Mouse (Mus musculus) testis, adult 2 months (tissue): Measurements from ENCODE around the gene Slc38a1. TPM values are rescaled to one million over a fixed set of nuclear protein-coding genes. Genes with fewer than 3 reads are reported as not detected.

Experiments used
- H3K27ac ChIP-seq: fragments of 200-500 bp; 2 replicates; pipeline ENCODE4 v1.5.1; 2012; ENCODE audit warnings: low read depth, low read length; ENCODE audit not compliant: control insufficient read depth, insufficient read depth
- H3K27me3 ChIP-seq: fragments of 200-500 bp; 2 replicates; pipeline ENCODE4 v1.6.1; 2012; ENCODE audit warnings: mild to moderate bottlenecking, low read length, moderate library complexity; ENCODE audit not compliant: control insufficient read depth, insufficient read depth
- H3K36me3 ChIP-seq: fragments of 200-500 bp; 2 replicates; pipeline ENCODE4 v1.6.1; 2012; ENCODE audit warnings: mild to moderate bottlenecking, low read length; ENCODE audit not compliant: control insufficient read depth, insufficient read depth
- H3K4me1 ChIP-seq: fragments of 200-500 bp; 2 replicates; pipeline ENCODE4 v1.6.1; 2012; ENCODE audit warnings: low read length; ENCODE audit not compliant: control insufficient read depth, insufficient read depth
- H3K4me3 ChIP-seq: fragments of 200-500 bp; 2 replicates; pipeline ENCODE4 v1.5.1; 2012; ENCODE audit warnings: low read depth, mild to moderate bottlenecking, low read length, moderate library complexity, mixed read lengths; ENCODE audit not compliant: control insufficient read depth
- CTCF ChIP-seq: fragments of 200-500 bp; IDR thresholded peaks from 2 replicates; pipeline ENCODE4 v1.5.1; 2012; ENCODE audit warnings: low read depth, mild to moderate bottlenecking, inconsistent platforms, low read length, moderate library complexity; ENCODE audit not compliant: control insufficient read depth, insufficient read depth, insufficient replicate concordance
- POLR2A ChIP-seq: fragments of 200-500 bp; IDR thresholded peaks from 2 replicates; pipeline ENCODE4 v1.6.1; 2012; ENCODE audit warnings: low read depth, mild to moderate bottlenecking, inconsistent platforms, low read length, moderate library complexity; ENCODE audit not compliant: control insufficient read depth
- polyA plus RNA-seq: library from polyadenylated mRNA; depleted of rRNA; stranded (reverse); fragments of >200 nt; gene quantifications from 2 replicates; pipeline ENCODE4 v1.2.3, GENCODE M21; 2012

The Slc38a1 gene
- polyA plus RNA-seq, 1 experiment, result 2.1 TPM

- Histone ChIP-seq H3K4me1 (peaks cover 6% of the 10 kb centered on the region), H3K27ac (no peak overlapping the region; the same call in 1 of the 2 replicates), H3K27me3 (no peaks in the 10 kb centered on the region), H3K4me3 (no peak overlapping the region), H3K36me3 (no peaks in the 10 kb centered on the region)
- TF ChIP-seq POLR2A, result no peak
- no peak for TF ChIP-seq CTCF
These were observed 74.3 kb downstream of the Slc38a1 start for GRCm38 (mm10) chr15:96568271-96568982.

GRCm38 (mm10) chr15:96566850-96567271, 75.9 kb downstream of the Slc38a1 start:
- TF ChIP-seq POLR2A (no peak), CTCF (no peak)
- H3K27ac ChIP-seq, result no peak overlapping the region

GRCm38 (mm10) chr15:96563852-96564251, 78.9 kb downstream of the Slc38a1 start:
- H3K27ac ChIP-seq, result no peak overlapping the region
- H3K4me3 ChIP-seq, result no peak overlapping the region
- H3K27me3 ChIP-seq, result no peaks in the 10 kb centered on the region
- TF ChIP-seq CTCF, result no peak
- TF ChIP-seq POLR2A, result no peak
- no peaks in the 10 kb centered on the region for H3K36me3 ChIP-seq
- peaks cover 6% of the 10 kb centered on the region for H3K4me1 ChIP-seq

More at GRCm38 (mm10) chr15:96566850-96567271, 75.9 kb downstream of the Slc38a1 start:
- H3K4me3 ChIP-seq, result peak overlapping the region; percentile 63
- H3K27me3 ChIP-seq, result no peaks in the 10 kb centered on the region
- no peaks in the 10 kb centered on the region for H3K36me3 ChIP-seq
- peaks cover 6% of the 10 kb centered on the region for H3K4me1 ChIP-seq

- no peak for TF ChIP-seq POLR2A
- no peak for TF ChIP-seq CTCF
These were observed 80.2 kb downstream of the Slc38a1 start for GRCm38 (mm10) chr15:96562521-96562920.

GRCm38 (mm10) chr15:96560576-96561298, 82.0 kb downstream of the Slc38a1 start:
- Histone ChIP-seq H3K4me1 (no peaks in the 10 kb centered on the region), H3K27ac (no peak overlapping the region), H3K27me3 (no peaks in the 10 kb centered on the region), H3K4me3 (no peak overlapping the region), H3K36me3 (no peaks in the 10 kb centered on the region)
- TF ChIP-seq CTCF, result no peak
- no peak for TF ChIP-seq POLR2A

More at GRCm38 (mm10) chr15:96562521-96562920, 80.2 kb downstream of the Slc38a1 start:
- Histone ChIP-seq H3K4me3 (no peak overlapping the region), H3K36me3 (no peaks in the 10 kb centered on the region), H3K27ac (no peak overlapping the region), H3K4me1 (peaks cover 6% of the 10 kb centered on the region), H3K27me3 (no peaks in the 10 kb centered on the region)

- Histone ChIP-seq H3K27me3 (no peaks in the 10 kb centered on the region), H3K4me3 (no peak overlapping the region), H3K36me3 (no peaks in the 10 kb centered on the region), H3K4me1 (no peaks in the 10 kb centered on the region), H3K27ac (no peak overlapping the region)
- TF ChIP-seq POLR2A (no peak), CTCF (peak; percentile 35; the same call in 1 of the 2 replicates)
These were observed 90.9 kb downstream of the Slc38a1 start for GRCm38 (mm10) chr15:96551569-96552380.
